Mouse (Mus musculus) myocyte (in vitro differentiated cells): ENCODE results near the gene Zscan5b. TPM values are rescaled to one million over a fixed set of nuclear protein-coding genes. Genes with fewer than 3 reads are reported as not detected.
A peak's percentile ranks its signal among the peaks of the same experiment; 100 is the strongest.

Experiments used
- H3K27me3 ChIP-seq: one replicate; pipeline ENCODE4 v1.6.1; 2011; ENCODE audit not compliant: control insufficient read depth, insufficient read depth, insufficient read length
- H3K36me3 ChIP-seq: one replicate; pipeline ENCODE4 v1.6.1; 2011; ENCODE audit not compliant: control insufficient read depth, insufficient read depth
- H3K4me2 ChIP-seq: one replicate; pipeline ENCODE4 v1.6.1; 2011; ENCODE audit warnings: low read depth, control low read depth
- H3K4me3 ChIP-seq: one replicate; pipeline ENCODE4 v1.5.1; 2011; ENCODE audit warnings: mild to moderate bottlenecking, control low read depth, moderate library complexity
- H3K79me2 ChIP-seq: one replicate; pipeline ENCODE4 v1.6.1; 2011; ENCODE audit not compliant: control insufficient read depth, insufficient read depth
- H3ac ChIP-seq: one replicate; pipeline ENCODE4 v1.6.1; 2011; ENCODE audit not compliant: control insufficient read depth, insufficient read length
- CEBPB ChIP-seq: IDR thresholded peaks from 2 replicates; pipeline ENCODE4 v1.6.1; 2011; ENCODE audit warnings: mild to moderate bottlenecking, moderate library complexity; ENCODE audit not compliant: poor library complexity, insufficient read depth, severe bottlenecking
- E2F4 ChIP-seq: IDR thresholded peaks from one replicate; pipeline ENCODE4 v1.6.1; 2011; ENCODE audit warnings: mild to moderate bottlenecking, control low read depth, moderate library complexity; ENCODE audit not compliant: insufficient read depth
- MAX ChIP-seq: IDR thresholded peaks from one replicate; pipeline ENCODE4 v1.6.1; 2011; ENCODE audit warnings: low read depth, mild to moderate bottlenecking, control low read depth
- MYOD1 ChIP-seq, 3 experiments: IDR thresholded peaks; one replicate each; pipeline ENCODE4 v1.6.1; 2011; ENCODE audit warnings: control low read depth in 2 of 3, low read depth in 2 of 3, mild to moderate bottlenecking in 2 of 3, moderate library complexity in 1 of 3; ENCODE audit not compliant: insufficient read length in 2 of 3, control insufficient read depth in 1 of 3
- MYOG ChIP-seq, 3 experiments: IDR thresholded peaks; one replicate each; pipeline ENCODE4 v1.6.1; 2011; ENCODE audit warnings: control low read depth in 2 of 3, low read depth in 2 of 3, mild to moderate bottlenecking in 2 of 3; ENCODE audit not compliant: insufficient read length in 2 of 3, control insufficient read depth in 1 of 3, insufficient read depth in 1 of 3
- POLR2A ChIP-seq: IDR thresholded peaks from one replicate; pipeline ENCODE4 v1.6.1; 2011; ENCODE audit warnings: low read depth, mild to moderate bottlenecking, control low read depth, moderate library complexity; ENCODE audit not compliant: insufficient read length
- POLR2AphosphoS2 ChIP-seq: IDR thresholded peaks from one replicate; pipeline ENCODE4 v1.6.1; 2011; ENCODE audit warnings: low read depth, control low read depth; ENCODE audit not compliant: insufficient read length
- REST ChIP-seq: IDR thresholded peaks from one replicate; pipeline ENCODE4 v1.6.1; 2011; ENCODE audit warnings: mild to moderate bottlenecking, control low read depth, moderate library complexity; ENCODE audit not compliant: insufficient read depth, insufficient read length
- SRF ChIP-seq: IDR thresholded peaks from one replicate; pipeline ENCODE4 v1.6.1; 2011; ENCODE audit warnings: low read depth; ENCODE audit not compliant: control insufficient read depth, insufficient read length
- TCF12 ChIP-seq: IDR thresholded peaks from one replicate; pipeline ENCODE4 v1.6.1; 2011; ENCODE audit warnings: mild to moderate bottlenecking, control low read depth; ENCODE audit not compliant: poor library complexity, insufficient read depth, severe bottlenecking
- TCF3 ChIP-seq: IDR thresholded peaks from one replicate; pipeline ENCODE4 v1.6.1; 2011; ENCODE audit warnings: low read depth, control low read depth; ENCODE audit not compliant: insufficient read length
- USF1 ChIP-seq: IDR thresholded peaks from one replicate; pipeline ENCODE4 v1.6.1; 2011; ENCODE audit warnings: low read depth, mild to moderate bottlenecking, control low read depth, moderate library complexity
- polyA plus RNA-seq: library from polyadenylated mRNA; unstranded; fragments of >200 nt; fragmentation: generic; extraction: Trizol; gene quantifications from one replicate; pipeline ENCODE4 v1.2.1, GENCODE M21; 2012; ENCODE audit warnings: missing spikeins

Gene Zscan5b
- polyA plus RNA-seq, 1 experiment = not detected

GRCm38 (mm10) chr7:6285366-6285765 lies 63.3 kb downstream of the Zscan5b start:
- Histone ChIP-seq H3K27me3 (no peaks in the 10 kb centered on the region), H3K79me2 (no peaks in the 10 kb centered on the region), H3K4me2 (peak overlapping the region; percentile 69), H3K36me3 (no peaks in the 10 kb centered on the region), H3K4me3 (peak overlapping the region; percentile 54), H3ac (no peak overlapping the region)
- TF ChIP-seq CEBPB (no peak), REST (no peak), USF1 (no peak), E2F4 (no peak), MAX (no peak), POLR2AphosphoS2 (no peak), MYOD1 (IDR thresholded peaks at IDR 0.05; ENCODE audit: control insufficient read depth in 1 of 3, insufficient read length in 2 of 3, low read depth in 2 of 3) (no peak), TCF12 (no peak), POLR2A (no peak)

GRCm38 (mm10) chr7:6285842-6286705 lies 64.0 kb downstream of the Zscan5b start, which contains the start of gene Zfp667:
TSS of gene Zfp667 (plus strand) at chr7:6286579.
- no peaks in the 10 kb centered on the region for H3K36me3 ChIP-seq
- H3K4me2 ChIP-seq = peak within 1 kb of the TSS; percentile 69
- H3K4me3 ChIP-seq = peak within 1 kb of the TSS; percentile 54
- H3K27me3 ChIP-seq = no peaks in the 10 kb centered on the region
- H3K79me2 ChIP-seq = no peaks in the 10 kb centered on the region
- TF ChIP-seq MYOD1 (IDR thresholded peaks at IDR 0.05; ENCODE audit: control insufficient read depth in 1 of 3, insufficient read length in 2 of 3, low read depth in 2 of 3) (peak in 2 of 3 experiments; percentile 83 to 87), TCF3 (no peak), MAX (no peak), MYOG (IDR thresholded peaks at IDR 0.05; ENCODE audit: control insufficient read depth in 1 of 3, insufficient read depth in 1 of 3, insufficient read length in 2 of 3, low read depth in 2 of 3) (peak; percentile 0 to 87 (median 73)), REST (no peak), POLR2AphosphoS2 (peak; percentile 79), E2F4 (no peak), TCF12 (no peak), CEBPB (no peak), POLR2A (peak; percentile 77), USF1 (no peak), SRF (no peak)
- H3ac ChIP-seq = peak within 1 kb of the TSS; percentile 52

- Histone ChIP-seq H3K4me3 (peak overlapping the region; percentile 54), H3K4me2 (peak overlapping the region; percentile 69), H3K36me3 (no peaks in the 10 kb centered on the region), H3K27me3 (no peaks in the 10 kb centered on the region), H3K79me2 (no peaks in the 10 kb centered on the region), H3ac (peak overlapping the region; percentile 52)
- TF ChIP-seq POLR2A (no peak), MYOD1 (IDR thresholded peaks at IDR 0.05; ENCODE audit: control insufficient read depth in 1 of 3, insufficient read length in 2 of 3, low read depth in 2 of 3) (peak in 2 of 3 experiments; percentile 54 to 62), CEBPB (no peak), MAX (no peak), REST (no peak), MYOG (IDR thresholded peaks at IDR 0.05; ENCODE audit: control insufficient read depth in 1 of 3, insufficient read depth in 1 of 3, insufficient read length in 2 of 3, low read depth in 2 of 3) (peak in 1 of 3 experiments; percentile 6), POLR2AphosphoS2 (no peak), TCF3 (no peak), USF1 (no peak), SRF (no peak), E2F4 (no peak)
These were observed 64.9 kb downstream of the Zscan5b start for GRCm38 (mm10) chr7:6286921-6287531.

Other genes with a start within 250 kb of the Zscan5b start
- not detected for gene Vmn1r65, start 211.3 kb upstream of the Zscan5b start, polyA plus RNA-seq
- gene Nlrp4c, start 177.1 kb upstream of the Zscan5b start, polyA plus RNA-seq = not detected
- gene Zfp787, start 66.3 kb upstream of the Zscan5b start, polyA plus RNA-seq = 46.6 TPM
- gene Zfp444, start 50.1 kb upstream of the Zscan5b start, polyA plus RNA-seq = 29.2 TPM
- not detected for gene Galp, start 25.2 kb upstream of the Zscan5b start, polyA plus RNA-seq
- not detected for gene Epp13, start 30.4 kb downstream of the Zscan5b start, polyA plus RNA-seq
- gene Zfp667, start 64.3 kb downstream of the Zscan5b start, polyA plus RNA-seq = 2.8 TPM
- 0.80 TPM for gene Zfp583, start 109.0 kb downstream of the Zscan5b start, polyA plus RNA-seq
- 0.11 TPM for gene Gm3854, start 121.5 kb downstream of the Zscan5b start, polyA plus RNA-seq
- 0.46 TPM for gene Zfp78, start 141.0 kb downstream of the Zscan5b start, polyA plus RNA-seq
- gene Zfp28, start 161.0 kb downstream of the Zscan5b start, polyA plus RNA-seq = 2.4 TPM
- gene Smim17, start 176.4 kb downstream of the Zscan5b start, polyA plus RNA-seq = not detected
- gene Gm20715, start 188.0 kb downstream of the Zscan5b start, polyA plus RNA-seq = not detected
- not detected for gene Olfr1344, start 216.4 kb downstream of the Zscan5b start, polyA plus RNA-seq
- gene Olfr1336, start 233.9 kb downstream of the Zscan5b start, polyA plus RNA-seq = not detected
- gene Olfr1346, start 244.8 kb downstream of the Zscan5b start, polyA plus RNA-seq = not detected